ENCODE assay signal across 8 mouse cellular contexts in the genomic region with DNA sequence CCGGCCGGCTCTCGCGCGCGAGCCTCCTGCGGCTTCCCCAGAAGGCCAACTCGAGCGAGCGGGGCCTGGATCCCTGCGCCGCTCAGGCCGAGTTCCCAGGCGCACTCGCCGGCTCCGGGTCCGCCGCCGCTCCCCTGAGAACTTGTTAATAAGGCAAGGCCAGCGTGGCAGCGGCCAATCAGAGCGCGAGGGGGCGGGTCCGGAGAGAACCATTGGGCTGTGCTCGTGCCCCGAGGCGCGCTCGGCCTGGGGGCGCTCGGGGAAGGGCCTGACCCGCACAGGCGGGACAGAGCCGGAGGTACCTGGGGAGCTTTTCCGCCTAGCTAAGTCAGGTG. TPM values are rescaled to one million over a fixed set of nuclear protein-coding genes. Genes with fewer than 3 reads are reported as not detected.
DNase-seq lines count a peak whose midpoint lies in the region; ATAC-seq lines count a peak whose summit lies in the region.

A gene (minus strand): TSS at position 123 of the 335 bp plus-strand sequence.

- DNase-seq in left cerebral cortex, adult 11 months (ENCODE audit: low spot score) = peak; percentile 16
- DNase-seq in left cerebral cortex, adult 8-10 months (ENCODE audit: low spot score in 2 of 2) = no peak
- DNase-seq in heart, embryonic 10.5 days (ENCODE audit: low spot score) = peak; percentile 94
- peak; percentile 67 to 75 for DNase-seq in kidney, adult 8-10 months
- peak; percentile 77 for DNase-seq in liver
- DNase-seq in testis, postnatal 10 days (ENCODE audit: low spot score) = peak; percentile 81

- peaks cover 23% of the 10 kb centered on the region for H3K4me1 ChIP-seq in embryonic facial prominence, embryonic 12.5 days
- H3K4me1 ChIP-seq in heart, embryonic 10.5 days = peaks cover 52% of the 10 kb centered on the region
- peaks cover 13% of the 10 kb centered on the region; the same call in 1 of the 2 replicates for H3K4me1 ChIP-seq in midbrain, embryonic 16.5 days (ENCODE audit: control insufficient read depth, insufficient read depth, low read length)

- no peaks in the 10 kb centered on the region for H3K9me3 ChIP-seq in embryonic facial prominence, embryonic 12.5 days
- no peaks in the 10 kb centered on the region for H3K9me3 ChIP-seq in heart, embryonic 10.5 days
- no peaks in the 10 kb centered on the region for H3K9me3 ChIP-seq in midbrain, embryonic 16.5 days (replicated peaks; ENCODE audit: control insufficient read depth, low read length, poor library complexity, severe bottlenecking)

- peak within 1 kb of the TSS; percentile 71 for H3K4me2 ChIP-seq in embryonic facial prominence, embryonic 12.5 days (replicated peaks)
- peak within 1 kb of the TSS; percentile 45 for H3K4me2 ChIP-seq in midbrain, embryonic 16.5 days (ENCODE audit: low read length)

- peak within 1 kb of the TSS; percentile 91 for H3K9ac ChIP-seq in embryonic facial prominence, embryonic 12.5 days
- peak within 1 kb of the TSS; percentile 18 for H3K9ac ChIP-seq in midbrain, embryonic 16.5 days (ENCODE audit: low read depth, low read length)

- H3K4me3 ChIP-seq in embryonic facial prominence, embryonic 12.5 days = peak within 1 kb of the TSS; percentile 72
- H3K4me3 ChIP-seq in heart, embryonic 10.5 days = peak within 1 kb of the TSS; percentile 80
- peak within 1 kb of the TSS; percentile 32 for H3K4me3 ChIP-seq in midbrain, embryonic 16.5 days (ENCODE audit: low read depth, low read length)

- peak; percentile 83 for ATAC-seq in embryonic facial prominence, embryonic 12.5 days (ENCODE audit: insufficient number of reproducible peaks, insufficient read depth, low FRiP score, low TSS enrichment)
- ATAC-seq in midbrain, embryonic 16.5 days = peak; percentile 73

- H3K27me3 ChIP-seq in embryonic facial prominence, embryonic 12.5 days = peaks cover 53% of the 10 kb centered on the region
- H3K27me3 ChIP-seq in heart, embryonic 10.5 days (ENCODE audit: insufficient read depth, poor library complexity, severe bottlenecking) = peaks cover 98% of the 10 kb centered on the region
- H3K27me3 ChIP-seq in midbrain, embryonic 16.5 days (ENCODE audit: control insufficient read depth, insufficient read depth, low read depth, low read length) = peaks cover 41% of the 10 kb centered on the region

- peaks cover 4% of the 10 kb centered on the region; the same call in 1 of the 2 replicates for H3K36me3 ChIP-seq in embryonic facial prominence, embryonic 12.5 days
- no peaks in the 10 kb centered on the region for H3K36me3 ChIP-seq in heart, embryonic 10.5 days
- no peaks in the 10 kb centered on the region for H3K36me3 ChIP-seq in midbrain, embryonic 16.5 days (ENCODE audit: control insufficient read depth, insufficient read depth, low read length)

- H3K27ac ChIP-seq in embryonic facial prominence, embryonic 12.5 days = peak within 1 kb of the TSS; percentile 93
- H3K27ac ChIP-seq in heart, embryonic 10.5 days = peak within 1 kb of the TSS; percentile 85
- no peak within 1 kb of the TSS for H3K27ac ChIP-seq in midbrain, embryonic 16.5 days (ENCODE audit: low read length)

- under 1% methylated on average over 37 of the region's 37 CpGs for WGBS in embryonic facial prominence, embryonic 12.5 days
- 0% methylated on average over 37 of the region's 37 CpGs for WGBS in heart, embryonic 10.5 days
- WGBS in midbrain, embryonic 16.5 days = under 1% methylated on average over 37 of the region's 37 CpGs

RNA-seq across cellular contexts. Expression of the gene that starts here (rescaled TPM):
- total RNA-seq in left cerebral cortex, adult 8-10 months (2022) = 1 to 10 TPM; 2.9 to 4.5 (median 3.9) TPM
- 394 and 406 TPM in 2 replicates for polyA plus RNA-seq in embryonic facial prominence, embryonic 12.5 days (2016; fragmentation: Nextera tagmentation; extraction: Ambion mirVana)
- polyA plus RNA-seq in heart, embryonic 10.5 days (2016; fragmentation: Nextera tagmentation; extraction: Ambion mirVana) = 36.6 and 65.2 TPM in 2 replicates
- 10.8 and 13.0 TPM in 2 replicates for polyA plus RNA-seq in midbrain, embryonic 16.5 days (2015; fragmentation: Nextera tagmentation; extraction: Ambion mirVana)

Comparison
In these comparisons a context has a peak if more than half of its experiments do, and no peak if none do; other contexts are left out.
1. DNase-seq: peak in left cerebral cortex, adult 11 months (single experiment), heart, embryonic 10.5 days (single experiment), kidney, adult 8-10 months (2 of 2), liver (single experiment) and testis, postnatal 10 days (single experiment); none in left cerebral cortex, adult 8-10 months (0 of 2).
2. Peak in every context shown above with its lines, with median percentiles within 50 percentile points of each other: H3K4me3 ChIP-seq.